Mouse (Mus musculus): ENCODE results near the gene Cc2d2b. TPM values are rescaled to one million over a fixed set of nuclear protein-coding genes. Genes with fewer than 3 reads are reported as not detected.

The Cc2d2b gene
- polyA plus RNA-seq, 1 experiment from 2014 or later: 0.14 TPM

GRCm38 (mm10) chr19:40834436-40834835 lies 85.9 kb downstream of the Cc2d2b start:
- Histone ChIP-seq H3K4me3 (ENCODE audit: low read depth, low read length) (no peak overlapping the region), H3K27ac (ENCODE audit: low read depth, low read length) (no peak overlapping the region), H3K9ac (ENCODE audit: low read depth, low read length) (no peak overlapping the region), H3K36me3 (ENCODE audit: control insufficient read depth, insufficient read depth) (peaks cover 18% of the 10 kb centered on the region), H3K4me1 (replicated peaks; ENCODE audit: control insufficient read depth, insufficient read depth, low read length) (0 out of 2 replicates have a peak, but pooled peaks cover 3% of the 10 kb centered on the region), H3K4me2 (replicated peaks; ENCODE audit: low read depth) (no peak overlapping the region), H3K27me3 (replicated peaks; ENCODE audit: control insufficient read depth, insufficient read depth, low read length) (no peaks in the 10 kb centered on the region), H3K9me3 (ENCODE audit: control insufficient read depth) (no peaks in the 10 kb centered on the region)
- no peak for TF ChIP-seq CTCF (IDR thresholded peaks at IDR 0.05; ENCODE audit: low read depth)
- WGBS: 92% methylated on average over 6 of the region's 6 CpGs
- no peak for ATAC-seq

- no peak overlapping the region for H3K4me2 ChIP-seq (replicated peaks; ENCODE audit: low read depth)
- no peak overlapping the region for H3K9ac ChIP-seq (ENCODE audit: low read depth, low read length)
- 91% methylated on average over 7 of the region's 7 CpGs for WGBS
- no peaks in the 10 kb centered on the region for H3K9me3 ChIP-seq (ENCODE audit: control insufficient read depth)
- H3K27me3 ChIP-seq (replicated peaks; ENCODE audit: control insufficient read depth, insufficient read depth, low read length): no peaks in the 10 kb centered on the region
- H3K4me3 ChIP-seq (ENCODE audit: low read depth, low read length): no peak overlapping the region
- H3K4me1 ChIP-seq (replicated peaks; ENCODE audit: control insufficient read depth, insufficient read depth, low read length): no peaks in the 10 kb centered on the region
- peaks cover 24% of the 10 kb centered on the region for H3K36me3 ChIP-seq (ENCODE audit: control insufficient read depth, insufficient read depth)
- ATAC-seq: no peak
- H3K27ac ChIP-seq (ENCODE audit: low read depth, low read length): no peak overlapping the region
- TF ChIP-seq CTCF (IDR thresholded peaks at IDR 0.05; ENCODE audit: low read depth): no peak
Measured at GRCm38 (mm10) chr19:40838205-40838604, 89.7 kb downstream of the Cc2d2b start.

- Histone ChIP-seq H3K9me3 (ENCODE audit: control insufficient read depth) (no peaks in the 10 kb centered on the region), H3K27me3 (replicated peaks; ENCODE audit: control insufficient read depth, insufficient read depth, low read length) (no peaks in the 10 kb centered on the region), H3K27ac (ENCODE audit: low read depth, low read length) (no peak overlapping the region), H3K4me1 (replicated peaks; ENCODE audit: control insufficient read depth, insufficient read depth, low read length) (no peaks in the 10 kb centered on the region), H3K4me3 (ENCODE audit: low read depth, low read length) (no peak overlapping the region), H3K4me2 (replicated peaks; ENCODE audit: low read depth) (no peak overlapping the region), H3K36me3 (ENCODE audit: control insufficient read depth, insufficient read depth) (peaks cover 34% of the 10 kb centered on the region), H3K9ac (ENCODE audit: low read depth, low read length) (no peak overlapping the region)
- 63% methylated on average over 6 of the region's 6 CpGs for WGBS
- ATAC-seq: no peak
- TF ChIP-seq CTCF (IDR thresholded peaks at IDR 0.05; ENCODE audit: low read depth): no peak
Measured at GRCm38 (mm10) chr19:40840303-40840702, 91.8 kb downstream of the Cc2d2b start.

- H3K36me3 ChIP-seq (ENCODE audit: control insufficient read depth, insufficient read depth): peaks cover 42% of the 10 kb centered on the region
- no peaks in the 10 kb centered on the region for H3K9me3 ChIP-seq (ENCODE audit: control insufficient read depth)
- no peak overlapping the region for H3K9ac ChIP-seq (ENCODE audit: low read depth, low read length)
- no peak for ATAC-seq
- H3K27me3 ChIP-seq (replicated peaks; ENCODE audit: control insufficient read depth, insufficient read depth, low read length): no peaks in the 10 kb centered on the region
- no peak overlapping the region for H3K27ac ChIP-seq (ENCODE audit: low read depth, low read length)
- no peaks in the 10 kb centered on the region for H3K4me1 ChIP-seq (replicated peaks; ENCODE audit: control insufficient read depth, insufficient read depth, low read length)
- WGBS: 66% methylated on average over 6 of the region's 6 CpGs
- no peak overlapping the region for H3K4me3 ChIP-seq (ENCODE audit: low read depth, low read length)
- no peak overlapping the region for H3K4me2 ChIP-seq (replicated peaks; ENCODE audit: low read depth)
- TF ChIP-seq CTCF (IDR thresholded peaks at IDR 0.05; ENCODE audit: low read depth): no peak
Measured at GRCm38 (mm10) chr19:40841083-40841482, 92.5 kb downstream of the Cc2d2b start.

GRCm38 (mm10) chr19:40841593-40841992 lies 93.0 kb downstream of the Cc2d2b start:
- Histone ChIP-seq H3K27ac (ENCODE audit: low read depth, low read length) (no peak overlapping the region), H3K27me3 (replicated peaks; ENCODE audit: control insufficient read depth, insufficient read depth, low read length) (no peaks in the 10 kb centered on the region), H3K9me3 (ENCODE audit: control insufficient read depth) (no peaks in the 10 kb centered on the region), H3K4me2 (replicated peaks; ENCODE audit: low read depth) (no peak overlapping the region), H3K4me3 (ENCODE audit: low read depth, low read length) (no peak overlapping the region), H3K4me1 (replicated peaks; ENCODE audit: control insufficient read depth, insufficient read depth, low read length) (no peaks in the 10 kb centered on the region), H3K36me3 (ENCODE audit: control insufficient read depth, insufficient read depth) (peaks cover 46% of the 10 kb centered on the region), H3K9ac (ENCODE audit: low read depth, low read length) (no peak overlapping the region)
- no peak for ATAC-seq
- TF ChIP-seq CTCF (IDR thresholded peaks at IDR 0.05; ENCODE audit: low read depth): no peak
- WGBS: 83% methylated on average over 13 of the region's 13 CpGs

- H3K36me3 ChIP-seq (ENCODE audit: control insufficient read depth, insufficient read depth): peaks cover 38% of the 10 kb centered on the region
- WGBS: 86% methylated on average over 13 of the region's 13 CpGs
- ATAC-seq: no peak
- H3K9me3 ChIP-seq (ENCODE audit: control insufficient read depth): no peaks in the 10 kb centered on the region
- TF ChIP-seq CTCF (IDR thresholded peaks at IDR 0.05; ENCODE audit: low read depth): no peak
- no peak overlapping the region for H3K9ac ChIP-seq (ENCODE audit: low read depth, low read length)
- no peaks in the 10 kb centered on the region for H3K4me1 ChIP-seq (replicated peaks; ENCODE audit: control insufficient read depth, insufficient read depth, low read length)
- H3K27ac ChIP-seq (ENCODE audit: low read depth, low read length): no peak overlapping the region
- no peaks in the 10 kb centered on the region for H3K27me3 ChIP-seq (replicated peaks; ENCODE audit: control insufficient read depth, insufficient read depth, low read length)
- no peak overlapping the region for H3K4me3 ChIP-seq (ENCODE audit: low read depth, low read length)
- no peak overlapping the region for H3K4me2 ChIP-seq (replicated peaks; ENCODE audit: low read depth)
Measured at GRCm38 (mm10) chr19:40844731-40845130, 96.2 kb downstream of the Cc2d2b start.

GRCm38 (mm10) chr19:40849391-40849790 lies 100.8 kb downstream of the Cc2d2b start:
- no peak for ATAC-seq
- Histone ChIP-seq H3K27ac (ENCODE audit: low read depth, low read length) (no peak overlapping the region), H3K4me1 (replicated peaks; ENCODE audit: control insufficient read depth, insufficient read depth, low read length) (no peaks in the 10 kb centered on the region), H3K36me3 (ENCODE audit: control insufficient read depth, insufficient read depth) (peaks cover 31% of the 10 kb centered on the region), H3K27me3 (replicated peaks; ENCODE audit: control insufficient read depth, insufficient read depth, low read length) (no peaks in the 10 kb centered on the region), H3K4me2 (replicated peaks; ENCODE audit: low read depth) (no peak overlapping the region), H3K9me3 (ENCODE audit: control insufficient read depth) (no peaks in the 10 kb centered on the region), H3K4me3 (ENCODE audit: low read depth, low read length) (no peak overlapping the region), H3K9ac (ENCODE audit: low read depth, low read length) (no peak overlapping the region)
- no peak for TF ChIP-seq CTCF (IDR thresholded peaks at IDR 0.05; ENCODE audit: low read depth)
- WGBS: 86% methylated on average over 12 of the region's 12 CpGs
